In genomic region chr5:134780146-134780545, GRCm38 (mm10) we compare ENCODE assay signal across 31 mouse cellular contexts. TPM values are rescaled to one million over a fixed set of nuclear protein-coding genes. Genes with fewer than 3 reads are reported as not detected.
DNase-seq lines count a peak whose midpoint lies in the region; ATAC-seq lines count a peak whose summit lies in the region.
"Had no signal": no experiment of that assay in that cellular context is flagged by ENCODE, and none has a peak within 500 bp of the region (broad histone marks: within the 10 kb centered on the region; RNA-seq: fewer than 3 reads in every experiment).

No protein-coding gene starts in this region.

- H3K4me3 ChIP-seq in heart, embryonic 12.5 days = no peak overlapping the region
- H3K4me3 ChIP-seq: embryonic facial prominence, embryonic 10.5 days; embryonic facial prominence, embryonic 13.5 days; erythroblast, embryonic 14.5 days; forebrain, embryonic 12.5 days; forebrain, embryonic 15.5 days; heart, adult 2 months; heart, embryonic 10.5 days; heart, embryonic 15.5 days; hindbrain, embryonic 12.5 days; hindbrain, embryonic 15.5 days had no signal

- H3K36me3 ChIP-seq in heart, embryonic 12.5 days = no peaks in the 10 kb centered on the region
- H3K36me3 ChIP-seq: embryonic facial prominence, embryonic 10.5 days; embryonic facial prominence, embryonic 13.5 days; forebrain, embryonic 12.5 days; forebrain, embryonic 15.5 days; G1E; heart, embryonic 10.5 days; heart, embryonic 15.5 days; hindbrain, embryonic 12.5 days; hindbrain, embryonic 15.5 days had no signal

- 66% methylated on average over 2 of the region's 2 CpGs for WGBS in heart, embryonic 12.5 days

- H3K9me3 ChIP-seq in heart, embryonic 12.5 days (replicated peaks) = no peaks in the 10 kb centered on the region
- H3K9me3 ChIP-seq: embryonic facial prominence, embryonic 10.5 days; embryonic facial prominence, embryonic 13.5 days; forebrain, embryonic 12.5 days; forebrain, embryonic 15.5 days; G1E; heart, embryonic 10.5 days; heart, embryonic 15.5 days; hindbrain, embryonic 12.5 days; hindbrain, embryonic 15.5 days had no signal

- H3K27me3 ChIP-seq in heart, embryonic 12.5 days (replicated peaks) = no peaks in the 10 kb centered on the region
- H3K27me3 ChIP-seq: embryonic facial prominence, embryonic 13.5 days; forebrain, embryonic 12.5 days; forebrain, embryonic 15.5 days; heart, embryonic 15.5 days; hindbrain, embryonic 12.5 days; hindbrain, embryonic 15.5 days; Patski had no signal

- H3K4me1 ChIP-seq in heart, embryonic 12.5 days (replicated peaks) = peaks cover 21% of the 10 kb centered on the region
- H3K4me1 ChIP-seq: forebrain, embryonic 12.5 days; forebrain, embryonic 15.5 days; hindbrain, embryonic 12.5 days; hindbrain, embryonic 15.5 days had no signal

- no peak overlapping the region for H3K4me2 ChIP-seq in heart, embryonic 12.5 days
- H3K4me2 ChIP-seq: embryonic facial prominence, embryonic 13.5 days; forebrain, embryonic 12.5 days; forebrain, embryonic 15.5 days; heart, embryonic 15.5 days; hindbrain, embryonic 12.5 days; hindbrain, embryonic 15.5 days had no signal

- peak overlapping the region; percentile 41 for H3K27ac ChIP-seq in heart, embryonic 12.5 days (ENCODE audit: poor library complexity, severe bottlenecking)
- H3K27ac ChIP-seq: embryonic facial prominence, embryonic 10.5 days; embryonic facial prominence, embryonic 13.5 days; forebrain, embryonic 12.5 days; forebrain, embryonic 15.5 days; heart, adult 2 months; hindbrain, embryonic 12.5 days; hindbrain, embryonic 15.5 days had no signal

- H3K9ac ChIP-seq in heart, embryonic 12.5 days = no peak overlapping the region
- H3K9ac ChIP-seq: embryonic facial prominence, embryonic 13.5 days; forebrain, embryonic 12.5 days; forebrain, embryonic 15.5 days; heart, embryonic 15.5 days; hindbrain, embryonic 12.5 days; hindbrain, embryonic 15.5 days had no signal

- DNase-seq in heart, postnatal 14 days = no peak
- DNase-seq in adrenal gland, adult 2 months = peak; percentile 84
- DNase-seq in adrenal gland, postnatal 10 days = peak; percentile 57
- peak; percentile 64 to 74 for DNase-seq in adrenal gland, postnatal 36 days
- DNase-seq in right cerebral cortex, postnatal 4 days = no peak
- no peak for DNase-seq in liver
- DNase-seq: B cell, adult 2 months; cerebellum, adult 11-12 months; cerebellum, adult 8-10 months; cerebellum, postnatal 10 days; cerebellum, postnatal 36 days; embryo, embryonic 11 days; gastrocnemius, postnatal 10 days; gastrocnemius, postnatal 36 days; heart, adult 2 months; kidney, adult 11 months had no signal

- ATAC-seq in heart, embryonic 12.5 days (ENCODE audit: insufficient number of reproducible peaks, low FRiP score) = no peak
- ATAC-seq: forebrain, embryonic 15.5 days; Patski had no signal

- intact Hi-C loops in heart, postnatal 14 days (cut with DNase I) = no loop called here

RNA-seq across cellular contexts. Expression of gene Eln, which starts 33.0 kb away (rescaled TPM):
- polyA plus RNA-seq in heart, embryonic 12.5 days (2016; fragmentation: Nextera tagmentation; extraction: Ambion mirVana) = 147 and 150 TPM in 2 replicates
- 100 to 1,000 TPM; 409 to 606 TPM for total RNA-seq in heart, postnatal 14 days (2021)
- 10 to 100 TPM; 11.8 to 26.9 TPM for total RNA-seq in adrenal gland, adult 2 months (2021)
- 21.8 and 30.7 TPM in 2 replicates for polyA plus RNA-seq in adrenal gland, adult 2 months (2012; rRNA removed)
- 1,000 to 10,000 TPM in 1 of 2 experiments, 100 to 1,000 TPM in 1; 255 to 1,124 TPM for total RNA-seq in adrenal gland, postnatal 10 days (2021)
- total RNA-seq in adrenal gland, postnatal 36 days (2021) = 10 to 100 TPM; 20.4 to 51.7 TPM
- total RNA-seq: CH12.LX; granulocyte monocyte progenitor cell, adult 5-6 weeks; hematopoietic stem cell, adult 5-6 weeks had no signal
- polyA plus RNA-seq: erythroblast, embryonic 14.5 days; G1E; Patski had no signal

Comparison
In these comparisons a context has a peak if more than half of its experiments do, and no peak if none do; other contexts are left out.
1. RNA of gene Eln, which starts 33.0 kb away (total RNA-seq): 255 to 1,124 TPM in adrenal gland, postnatal 10 days and 409 to 606 TPM in heart, postnatal 14 days; 20.4 to 51.7 TPM in adrenal gland, postnatal 36 days and 11.8 to 26.9 TPM in adrenal gland, adult 2 months; every median in the first group is over 4 times any median in the second.
2. DNase-seq: peak in adrenal gland, adult 2 months (single experiment), adrenal gland, postnatal 10 days (single experiment) and adrenal gland, postnatal 36 days (2 of 2); none in heart, postnatal 14 days (0 of 2), right cerebral cortex, postnatal 4 days (single experiment) and liver (single experiment).